Mouse (Mus musculus) left cerebral cortex, adult 8-10 months (tissue): Measurements from ENCODE around the gene Zfp704. TPM values are rescaled to one million over a fixed set of nuclear protein-coding genes. Genes with fewer than 3 reads are reported as not detected.
A peak's percentile ranks its signal among the peaks of the same experiment; 100 is the strongest.

Experiments
- DNase-seq, 2 experiments: peaks; one replicate each; pipeline ENCODE4 v3.0.0; 2022; ENCODE audit warnings: low spot score in 2 of 2
- total RNA-seq, 4 experiments: library from RNA; stranded (reverse); gene quantifications; 2 replicates each; pipeline ENCODE4 v1.2.4; 2022

Zfp704 gene
- total RNA-seq, 4 experiments from 2014 or later, result 26.7 to 38.5 (median 30.3) TPM

- no peak for DNase-seq
Measured at GRCm38 (mm10) chr3:9518936-9519335, 90.9 kb downstream of the Zfp704 start.

DNA sequence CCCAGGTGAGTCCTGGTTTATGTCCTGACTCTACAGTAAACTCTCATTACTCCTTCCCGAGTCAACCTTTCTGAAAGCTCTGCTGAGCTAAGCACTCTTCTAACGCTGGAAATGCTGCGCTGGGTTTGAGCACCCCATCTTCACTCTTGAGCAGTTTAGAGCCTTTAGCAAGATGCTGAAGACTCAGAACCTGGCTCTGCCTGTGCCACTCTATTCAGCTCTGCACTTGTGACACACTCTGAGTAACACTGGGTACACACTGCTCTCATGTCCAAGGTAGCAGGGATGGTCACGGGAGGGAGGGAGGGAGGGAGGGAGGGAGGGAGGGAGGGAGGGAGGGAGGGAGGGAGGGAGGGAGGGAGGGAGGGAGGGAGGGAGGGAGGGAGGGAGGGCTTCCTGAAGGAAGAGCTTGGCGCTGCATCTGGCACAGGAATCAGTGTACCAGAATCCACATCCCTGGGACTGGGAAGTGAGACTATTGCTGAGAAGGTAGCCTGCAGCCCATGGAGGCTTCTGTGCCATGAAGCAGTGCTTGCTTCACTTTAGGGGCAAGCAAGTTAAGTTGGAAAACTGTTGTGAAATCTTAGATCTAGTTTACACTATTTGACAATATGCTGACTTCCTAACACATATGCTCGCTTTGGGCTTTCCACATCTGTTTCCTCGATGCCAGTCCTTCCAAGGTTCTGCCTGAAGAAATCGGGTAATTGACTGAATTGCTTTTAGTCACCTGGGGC is 93.6 kb downstream of the Zfp704 start:
- no peak for DNase-seq

GRCm38 (mm10) chr3:9515527-9515926 is 94.4 kb downstream of the Zfp704 start:
- DNase-seq, result no peak

- no peak for DNase-seq
Measured at GRCm38 (mm10) chr3:9513703-9514110, 96.2 kb downstream of the Zfp704 start.

DNA sequence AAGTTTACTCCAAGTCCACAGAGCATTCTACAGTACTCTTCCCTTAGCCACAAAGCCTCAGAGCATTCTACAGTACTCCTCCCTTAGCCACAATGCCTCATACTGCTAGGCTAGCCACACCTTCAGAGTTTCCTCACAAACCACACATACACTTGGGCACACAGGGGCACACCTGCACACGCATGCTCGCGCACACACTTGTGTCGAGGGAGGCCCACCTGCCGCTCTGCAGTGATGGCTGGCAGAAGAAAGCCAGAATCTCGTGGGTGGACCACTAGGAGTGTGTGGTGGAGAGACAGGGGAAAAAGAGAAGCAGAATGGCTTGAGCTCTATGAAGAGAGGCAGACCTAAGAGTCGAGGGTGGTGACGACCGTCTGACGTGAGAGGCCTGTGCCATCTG is 97.7 kb downstream of the Zfp704 start:
- DNase-seq, result no peak

DNA sequence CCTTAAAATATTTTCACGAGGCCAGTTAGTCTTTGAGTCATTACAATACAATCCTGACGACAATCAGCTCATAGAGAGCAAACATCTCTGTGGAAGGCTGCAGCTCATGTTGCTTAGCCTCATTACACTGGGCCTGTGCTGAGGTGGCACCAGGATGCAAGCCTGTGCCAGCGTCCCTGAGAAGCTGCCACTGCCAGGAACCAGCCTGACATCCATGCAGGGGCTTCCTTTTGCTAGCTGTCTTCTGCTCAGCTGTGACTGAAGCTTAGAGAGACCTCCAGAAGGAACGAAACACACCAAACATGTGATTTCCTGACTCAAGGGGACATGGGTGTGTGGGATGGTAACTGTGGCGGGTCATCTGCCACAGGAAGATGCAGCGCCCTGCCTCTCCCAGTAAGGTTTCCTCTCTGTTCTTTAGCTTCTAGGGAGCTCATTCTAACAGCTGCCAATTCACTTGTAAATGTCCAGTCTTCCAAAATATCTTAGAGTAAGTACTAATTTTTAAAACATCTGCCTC is 104.1 kb downstream of the Zfp704 start:
- no peak for DNase-seq

DNA sequence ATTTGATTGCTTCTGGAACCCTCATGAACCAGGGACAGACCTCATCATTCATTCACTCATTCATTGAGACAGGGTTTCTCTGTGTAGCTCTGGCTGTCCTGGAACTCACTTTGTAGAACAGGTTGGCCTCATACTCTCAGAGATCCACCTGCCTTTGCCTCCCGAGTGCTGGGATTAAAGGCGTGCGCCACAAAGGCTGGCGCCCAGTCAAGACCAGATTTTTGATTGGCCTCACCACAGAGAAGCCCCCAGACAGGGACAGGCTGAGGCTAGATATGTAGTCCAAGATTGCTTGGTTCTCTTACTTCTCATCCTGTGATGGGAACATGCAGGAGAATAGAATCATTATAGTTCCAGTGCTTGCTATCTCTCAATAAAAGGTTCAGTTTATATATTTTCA is 105.5 kb downstream of the Zfp704 start:
- DNase-seq, result no peak

DNA sequence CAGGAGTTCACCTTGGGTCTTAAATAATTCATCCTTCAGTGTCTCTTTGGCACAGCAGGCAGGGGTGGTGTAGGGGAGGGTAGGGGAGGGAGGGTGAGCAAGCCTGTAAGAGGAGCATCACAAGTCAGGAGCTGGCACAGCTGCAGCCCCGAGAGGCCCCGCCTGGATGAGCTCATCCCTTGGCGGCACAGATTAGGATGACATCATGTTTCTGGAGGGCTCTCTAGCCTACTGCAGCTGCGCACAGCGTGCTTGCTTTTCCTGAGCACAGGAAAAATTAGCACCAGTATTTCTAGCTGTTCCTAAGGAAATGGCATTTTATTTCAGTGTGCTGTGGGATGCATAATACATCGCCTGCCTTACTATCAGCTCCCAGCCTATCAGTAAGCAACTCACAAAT is 109.2 kb downstream of the Zfp704 start:
- DNase-seq, result peak; percentile 67 to 97

DNA sequence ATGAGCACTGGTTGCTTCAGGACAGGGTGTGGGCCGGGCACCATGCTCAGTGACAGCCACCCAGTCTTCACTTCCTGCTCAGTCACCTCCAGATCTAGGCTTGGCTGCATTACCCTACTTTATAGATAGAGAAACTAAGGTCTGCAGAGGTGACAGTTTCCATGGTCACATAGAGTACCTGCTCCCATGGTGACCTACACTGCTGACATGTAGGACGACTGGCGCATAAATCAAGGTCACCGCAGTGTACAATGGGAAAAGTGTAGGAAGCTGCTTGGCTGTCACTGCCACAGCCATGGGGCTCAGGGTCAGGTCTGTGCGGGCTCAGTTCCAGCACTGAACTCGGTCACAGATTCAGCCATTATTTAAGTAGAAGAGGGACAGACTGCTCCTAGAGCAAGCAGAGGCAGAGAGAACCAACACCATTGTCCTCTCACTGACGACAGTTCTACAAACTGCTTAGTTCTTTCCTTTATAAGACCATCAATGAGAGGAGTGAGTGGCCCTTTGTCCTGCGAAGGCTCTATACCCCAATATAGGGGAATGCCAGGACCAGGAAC is 109.8 kb downstream of the Zfp704 start:
- DNase-seq, result peak in 1 of 2 experiments; percentile 44

- no peak for DNase-seq
Measured at GRCm38 (mm10) chr3:9499489-9499888, 110.4 kb downstream of the Zfp704 start.

DNA sequence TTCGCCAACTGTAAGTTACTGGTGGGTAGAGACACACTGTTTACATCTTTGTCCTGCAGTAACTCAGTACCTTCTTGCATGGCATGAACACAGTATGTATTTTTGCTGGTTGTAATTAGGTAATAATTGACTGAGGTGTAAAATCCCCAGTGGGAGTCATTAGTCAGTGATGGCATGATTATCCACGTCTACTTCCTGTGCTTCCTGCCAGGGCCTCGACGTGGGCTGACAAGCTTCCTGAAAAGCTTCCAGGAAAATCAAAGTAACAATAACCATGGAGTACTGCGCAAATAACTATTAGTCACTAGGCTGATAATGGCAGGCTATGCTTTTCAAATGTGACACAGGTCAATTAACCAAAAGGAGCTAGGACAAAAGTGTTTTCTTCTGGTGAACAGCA is 112.6 kb downstream of the Zfp704 start:
- DNase-seq, result no peak

- DNase-seq, result no peak
Measured at GRCm38 (mm10) chr3:9491766-9492283, 118.1 kb downstream of the Zfp704 start.

DNA sequence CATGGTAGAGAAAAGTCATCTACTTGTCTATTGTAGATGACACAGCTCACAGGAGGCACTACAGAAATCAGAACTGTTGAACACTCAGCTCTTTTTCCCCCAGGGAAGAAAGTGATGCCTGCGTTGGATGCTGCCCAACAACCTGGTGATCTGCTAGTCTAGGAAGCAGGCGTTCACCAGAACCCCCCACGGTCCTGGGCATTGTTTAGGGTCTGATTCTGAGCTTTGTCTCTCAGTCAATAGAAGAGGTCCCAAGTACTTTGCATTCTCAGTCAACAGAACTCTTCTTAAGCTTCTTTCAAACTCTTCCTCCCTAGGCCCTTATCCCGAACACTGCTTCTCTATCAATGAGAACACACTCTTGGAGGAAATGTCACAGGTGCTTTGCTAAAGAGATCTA is 122.2 kb downstream of the Zfp704 start:
- no peak for DNase-seq

- DNase-seq, result no peak
Measured at GRCm38 (mm10) chr3:9485506-9485905, 124.4 kb downstream of the Zfp704 start.

DNA sequence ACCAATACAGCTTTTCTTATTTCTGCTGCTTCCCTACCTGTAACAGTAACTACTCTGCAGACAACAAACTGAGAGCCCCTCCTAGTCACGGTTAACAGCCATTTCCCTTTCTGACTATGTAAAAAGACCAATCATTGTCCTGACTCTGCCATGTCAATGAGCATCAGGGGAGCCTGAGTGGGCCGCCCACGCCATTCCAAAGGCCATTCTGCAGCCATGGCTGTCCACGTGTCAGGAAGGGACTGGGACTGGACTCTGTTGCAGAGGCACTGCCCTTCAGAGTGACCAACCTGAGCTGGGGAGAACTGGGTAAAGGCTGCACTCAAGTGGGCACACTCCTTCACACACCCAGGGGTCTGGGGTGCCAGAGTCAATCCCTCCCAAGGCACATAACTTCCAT is 127.9 kb downstream of the Zfp704 start:
- no peak for DNase-seq

- no peak for DNase-seq
Measured at GRCm38 (mm10) chr3:9481358-9481757, 128.5 kb downstream of the Zfp704 start.

- no peak for DNase-seq
Measured at GRCm38 (mm10) chr3:9480936-9481335, 128.9 kb downstream of the Zfp704 start.

DNA sequence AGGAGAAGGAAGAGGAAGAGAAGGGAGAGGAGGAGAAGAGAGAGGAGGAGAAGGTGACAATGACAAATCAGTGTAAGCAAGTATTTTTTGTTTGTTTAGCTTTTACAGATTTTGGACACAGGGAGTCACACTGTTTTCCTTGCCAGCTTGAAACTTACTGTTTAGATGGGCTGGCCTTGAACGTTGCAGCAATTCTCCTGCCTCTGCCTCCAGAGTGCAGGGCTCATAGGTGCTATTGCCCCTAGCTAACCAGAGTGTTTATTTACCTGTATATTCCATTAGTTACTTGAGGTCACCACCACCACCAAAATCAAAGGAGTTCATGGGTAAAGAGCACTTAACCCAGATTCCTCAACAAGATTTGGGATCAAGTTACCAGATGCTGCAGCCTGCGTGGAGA is 132.5 kb downstream of the Zfp704 start:
- no peak for DNase-seq

- no peak for DNase-seq
Measured at GRCm38 (mm10) chr3:9476336-9476735, 133.5 kb downstream of the Zfp704 start.

DNA sequence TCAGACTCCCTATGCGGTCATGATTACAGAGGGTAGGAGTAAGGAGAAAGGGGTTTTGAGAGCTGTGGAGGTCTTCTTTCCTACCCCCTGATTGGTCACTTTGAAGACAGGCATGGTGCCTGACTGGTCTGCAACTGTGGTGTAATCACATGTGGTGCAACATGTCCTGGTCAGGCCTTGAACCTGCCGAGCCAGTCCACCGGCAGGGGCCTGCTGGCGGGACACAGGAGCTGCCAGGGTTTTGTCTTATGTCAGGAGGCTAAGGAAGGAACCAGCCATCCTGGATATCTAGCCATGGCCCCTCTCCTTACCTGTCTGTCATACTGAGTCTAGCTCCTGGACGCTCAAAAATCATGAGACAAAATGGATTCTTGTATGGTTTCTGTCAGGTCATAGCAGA is 134.4 kb downstream of the Zfp704 start:
- no peak for DNase-seq

DNA sequence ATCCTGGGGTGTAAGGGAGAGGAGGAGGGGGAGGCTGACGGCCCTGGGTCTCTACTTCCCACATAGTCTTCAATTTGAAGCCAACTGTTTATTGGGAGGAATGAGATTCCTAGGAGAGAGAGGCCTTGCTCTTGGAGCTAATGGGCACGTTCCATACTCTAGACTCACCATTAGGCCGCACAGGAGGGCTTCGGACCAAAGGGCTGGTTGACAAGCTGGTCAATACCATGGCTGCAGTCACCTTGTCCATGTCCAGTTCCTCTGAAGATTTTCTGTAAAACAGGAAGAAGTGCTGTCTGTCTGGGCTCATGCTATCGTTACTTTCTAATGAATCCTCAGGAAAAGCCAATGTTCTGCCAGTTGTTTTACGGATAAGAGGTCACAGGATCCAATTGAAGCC is 135.6 kb downstream of the Zfp704 start:
- DNase-seq, result no peak

DNA sequence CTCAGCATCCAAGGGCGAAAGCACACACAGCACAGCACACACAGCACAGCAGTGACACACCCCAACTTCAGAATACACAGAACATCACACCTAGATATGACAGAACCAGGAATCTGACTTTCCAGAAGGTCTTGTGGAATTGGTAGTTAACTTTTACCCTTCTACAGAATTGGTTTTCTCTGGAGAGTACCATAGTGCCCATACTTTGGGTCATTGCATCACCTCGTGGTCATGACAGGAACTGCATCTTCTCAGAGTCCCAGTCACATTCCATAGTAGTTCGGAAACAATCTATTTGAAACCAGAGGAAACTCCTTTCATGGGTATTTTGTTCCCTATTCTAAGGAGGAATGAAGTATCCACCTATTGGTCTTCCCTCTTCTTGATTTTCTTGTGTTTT is 143.6 kb downstream of the Zfp704 start:
- DNase-seq, result peak in 1 of 2 experiments; percentile 30

GRCm38 (mm10) chr3:9465731-9466130 is 144.2 kb downstream of the Zfp704 start:
- DNase-seq, result no peak
